Mouse (Mus musculus) layer of hippocampus, postnatal 10 days (tissue): ENCODE data around the gene Palld. TPM values are rescaled to one million over a fixed set of nuclear protein-coding genes. Genes with fewer than 3 reads are reported as not detected.

Experiments used
- DNase-seq, 2 experiments: peaks; one replicate each; pipeline ENCODE4 v3.0.0; 2021; ENCODE audit warnings: low spot score in 2 of 2
- total RNA-seq, 2 experiments: library from RNA; stranded (reverse); gene quantifications; 2 replicates each; pipeline ENCODE4 v1.2.3; 2021

The Palld gene
- total RNA-seq, 2 experiments from 2014 or later: 9.5 to 9.9 TPM

DNA sequence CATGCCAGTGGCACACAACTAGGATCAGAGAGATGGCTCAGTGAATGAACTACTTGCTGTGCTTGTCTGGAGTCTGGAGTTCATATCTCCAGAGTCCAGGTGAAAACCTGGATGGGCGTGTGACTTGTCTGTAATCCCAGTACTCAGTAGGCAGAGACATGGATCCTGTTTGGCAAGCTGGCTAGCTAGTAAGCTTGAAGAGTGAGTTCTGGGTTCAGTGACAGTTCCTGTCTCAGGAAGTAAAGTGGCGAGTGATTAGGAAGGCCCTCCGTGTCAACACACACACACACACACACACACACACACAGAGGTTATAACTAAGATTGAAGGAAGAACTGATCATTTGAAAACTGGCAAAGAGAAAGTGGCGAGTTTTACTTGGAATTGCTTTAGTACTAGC lies 264.8 kb downstream of the Palld start:
- DNase-seq: no peak

DNA sequence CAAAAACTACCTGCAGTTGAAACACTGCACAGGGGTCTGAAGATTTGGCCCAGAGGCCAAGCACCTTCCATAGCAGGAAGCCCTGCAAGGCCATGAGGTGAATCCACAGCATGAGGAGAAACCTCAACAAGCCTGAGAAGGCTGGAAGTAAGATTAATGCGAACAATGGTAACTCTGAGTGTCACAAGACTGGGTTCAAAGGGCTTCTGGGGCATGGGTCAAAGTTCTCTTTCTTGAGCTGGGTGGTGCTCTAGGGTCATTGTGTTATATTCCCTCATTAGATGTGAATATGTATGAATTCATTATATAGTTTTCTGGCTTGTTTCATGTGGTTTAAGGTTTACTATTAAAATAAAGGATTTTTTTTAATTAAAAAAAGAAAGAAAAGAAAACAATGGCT lies 267.7 kb downstream of the Palld start:
- no peak for DNase-seq

- DNase-seq: no peak
These were observed 270.2 kb downstream of the Palld start for GRCm38 (mm10) chr8:61632331-61632730.

GRCm38 (mm10) chr8:61629631-61629968 lies 272.9 kb downstream of the Palld start:
- no peak for DNase-seq

- no peak for DNase-seq
These were observed 273.4 kb downstream of the Palld start for GRCm38 (mm10) chr8:61628938-61629630.

DNA sequence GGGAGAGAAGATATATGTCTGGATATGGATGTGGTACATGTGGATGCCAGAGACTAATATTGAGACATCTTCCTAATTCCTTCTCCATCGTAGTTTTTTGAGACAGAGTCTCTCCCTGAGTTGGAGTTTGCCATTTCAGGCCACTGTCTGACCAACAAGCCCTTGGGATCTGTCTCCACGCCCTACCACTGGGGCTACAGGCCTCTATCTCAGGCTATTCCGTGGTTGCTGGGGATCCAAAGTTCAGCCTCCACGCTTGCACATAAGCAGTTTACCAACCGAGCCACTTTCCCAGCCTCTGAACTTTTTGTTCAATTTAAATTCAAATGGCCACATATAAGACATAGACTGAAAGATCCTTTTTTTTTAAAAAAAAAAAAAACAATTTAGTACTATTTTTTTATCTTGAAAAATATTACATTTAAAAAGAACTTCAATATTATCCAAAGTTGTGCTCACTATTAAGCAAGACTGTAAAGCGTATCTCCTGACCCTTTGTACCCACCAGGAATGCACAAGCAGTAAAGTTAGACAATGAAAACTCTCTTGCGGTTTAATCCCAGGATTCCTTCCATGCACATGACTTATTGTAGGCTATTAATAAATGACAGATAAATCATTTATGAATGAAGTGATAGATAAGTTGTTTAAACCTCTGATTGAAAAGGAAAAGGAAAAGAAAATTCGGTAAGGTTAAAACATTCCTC lies 276.1 kb downstream of the Palld start:
- no peak for DNase-seq

DNA sequence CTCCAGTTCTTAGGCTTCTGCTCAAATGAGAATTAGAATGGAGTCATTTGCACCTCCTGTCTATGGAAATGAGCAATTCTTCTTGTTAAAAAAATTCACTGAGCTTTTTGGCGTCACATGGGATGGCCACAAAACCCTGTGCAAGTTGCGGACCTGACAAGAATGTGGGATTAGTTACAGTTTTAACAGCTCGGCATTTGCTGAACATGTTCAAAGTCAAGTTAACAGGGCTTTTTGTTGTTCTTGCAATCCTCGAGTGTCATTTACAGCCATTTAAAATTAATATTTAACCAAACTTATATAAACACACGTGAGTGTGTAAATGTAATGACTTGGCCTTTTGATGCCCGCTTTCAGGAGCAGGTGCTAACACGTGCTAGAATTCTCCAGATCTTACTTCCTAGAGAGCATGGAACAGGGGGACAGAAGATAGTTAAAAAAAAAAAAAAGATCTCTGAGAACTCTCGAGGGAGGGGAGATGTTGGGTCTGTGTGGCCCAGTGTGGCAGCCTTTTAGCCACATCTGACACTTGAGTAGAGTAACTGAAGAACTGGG lies 276.8 kb downstream of the Palld start:
- no peak for DNase-seq

DNA sequence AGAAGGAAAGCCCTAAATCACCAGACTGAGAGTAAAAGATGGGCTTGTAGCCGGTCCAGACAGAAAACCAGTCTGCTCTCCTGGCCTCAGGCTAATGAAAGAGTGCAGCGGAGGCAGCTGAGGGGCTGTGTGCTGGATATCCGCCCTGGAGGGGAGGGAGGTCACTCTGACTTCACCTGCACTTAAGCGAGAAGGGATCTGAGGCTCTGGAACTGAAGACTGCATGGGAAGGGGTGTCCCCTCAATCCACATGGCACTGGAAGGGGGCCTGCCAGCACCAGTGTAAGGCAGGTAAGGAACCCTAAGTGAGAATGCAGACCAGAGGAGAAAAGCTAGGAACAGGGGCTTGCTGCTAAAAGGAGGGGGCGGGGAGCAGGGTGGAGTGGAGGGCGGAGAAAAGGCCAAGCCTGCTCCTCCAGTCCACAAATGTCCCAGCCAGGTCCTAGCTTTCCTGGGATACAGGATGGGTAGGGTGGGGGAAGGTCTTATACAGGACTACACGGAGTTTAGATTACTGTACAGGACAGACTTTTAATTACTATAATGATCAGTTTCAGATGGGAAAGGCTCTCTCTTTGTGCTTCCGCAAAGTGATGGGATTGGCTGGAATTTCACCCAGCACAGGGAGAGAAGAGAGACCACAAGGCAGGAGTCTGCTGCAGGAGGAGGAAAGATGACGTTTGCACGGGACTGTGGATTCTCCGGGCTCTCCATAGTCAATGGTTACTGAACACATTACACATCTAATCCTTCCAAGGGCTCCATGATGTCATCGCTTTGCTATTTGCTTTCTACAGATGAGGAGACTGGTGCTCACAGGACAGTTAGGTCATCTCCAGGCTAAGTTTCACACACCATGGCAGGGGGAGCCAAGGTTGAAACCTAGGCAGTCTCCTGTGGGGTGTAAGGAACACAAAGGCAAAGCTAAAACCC lies 278.7 kb downstream of the Palld start:
- no peak for DNase-seq

- DNase-seq: no peak
These were observed 281.2 kb downstream of the Palld start for GRCm38 (mm10) chr8:61621300-61621699.

- no peak for DNase-seq
These were observed 284.8 kb downstream of the Palld start for GRCm38 (mm10) chr8:61617651-61618050.

DNA sequence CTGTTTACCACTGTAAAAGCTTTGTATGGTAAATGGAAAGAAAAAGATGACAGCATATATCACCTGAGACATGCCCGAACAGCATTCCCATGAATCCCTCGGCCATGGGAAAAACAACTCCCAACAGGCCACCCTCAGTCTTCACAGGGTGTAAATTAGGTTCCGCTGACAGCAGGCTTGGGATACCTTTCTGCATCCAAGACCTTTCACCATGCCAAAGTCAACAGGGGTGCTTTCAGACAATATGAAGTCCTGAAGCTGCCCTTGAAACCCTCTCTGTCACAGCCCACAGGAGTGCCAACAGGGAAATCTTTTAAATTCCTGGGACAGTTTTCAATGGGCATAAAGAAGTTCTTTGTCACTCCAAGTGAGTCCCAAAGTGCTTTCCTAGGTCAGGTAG lies 285.4 kb downstream of the Palld start:
- DNase-seq: no peak

DNA sequence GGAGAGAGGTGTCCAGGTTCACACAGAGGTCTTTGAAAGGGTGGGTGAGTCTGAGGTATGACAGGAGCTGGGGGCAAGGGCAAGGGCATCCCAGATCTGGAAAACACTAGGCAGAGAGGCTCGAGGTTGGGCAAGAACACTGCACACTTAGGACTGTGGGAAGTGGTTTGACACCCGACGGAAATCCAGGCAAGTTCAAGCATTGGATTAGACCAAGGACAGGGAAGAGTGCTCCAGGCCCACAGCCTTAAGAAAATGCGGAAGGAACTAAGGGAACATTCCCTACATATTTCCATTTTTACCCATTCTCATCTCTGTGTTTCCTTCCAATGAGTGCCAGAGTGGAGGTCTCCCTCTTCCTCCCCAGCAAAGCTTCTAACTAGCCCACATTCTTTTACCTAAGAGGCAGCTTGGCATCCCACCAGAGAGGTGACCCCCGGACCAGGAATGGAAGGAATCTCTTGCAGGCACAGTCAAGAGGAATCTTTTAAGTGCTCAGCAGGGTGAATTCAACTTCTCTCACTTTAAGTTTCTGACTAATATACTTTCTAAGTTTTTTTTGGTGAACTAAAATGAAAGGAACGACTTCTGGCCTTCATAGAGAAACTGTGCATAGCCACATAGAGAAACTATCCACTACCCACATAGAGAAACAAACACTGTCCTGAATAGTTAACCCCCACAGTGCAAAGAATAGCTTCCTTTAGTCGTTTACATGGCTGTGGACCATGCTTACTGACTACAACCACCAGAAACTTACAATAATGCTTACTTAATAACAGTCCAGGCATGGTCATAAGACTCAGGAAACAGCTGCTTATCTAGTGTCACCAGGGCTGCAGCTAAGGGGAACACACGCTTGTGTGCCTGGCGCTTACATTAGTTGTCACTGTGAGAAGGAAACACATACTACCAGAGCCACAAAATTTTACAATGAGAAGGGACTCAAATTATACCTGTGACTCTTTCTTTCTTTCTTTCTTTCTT lies 286.5 kb downstream of the Palld start:
- DNase-seq: no peak

DNA sequence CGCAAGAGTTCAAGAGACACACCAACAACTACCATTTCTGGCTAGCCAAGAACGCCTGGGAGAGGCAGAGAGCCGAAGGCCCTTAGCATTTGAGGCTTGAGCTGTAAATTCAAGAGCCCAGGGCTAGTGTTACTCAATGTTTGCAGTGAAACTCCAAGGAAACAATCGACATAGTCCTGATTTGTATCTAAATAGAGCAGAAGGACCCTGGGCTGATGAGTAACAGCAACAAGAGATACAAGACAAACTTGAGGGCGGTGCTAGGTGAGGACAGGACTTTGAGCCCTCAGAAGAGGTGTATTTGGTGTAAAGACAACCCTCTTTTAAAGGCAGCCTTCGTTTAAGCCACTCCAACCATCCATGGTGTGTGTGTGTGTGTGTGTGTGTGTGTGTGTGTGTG lies 290.7 kb downstream of the Palld start:
- no peak for DNase-seq

DNA sequence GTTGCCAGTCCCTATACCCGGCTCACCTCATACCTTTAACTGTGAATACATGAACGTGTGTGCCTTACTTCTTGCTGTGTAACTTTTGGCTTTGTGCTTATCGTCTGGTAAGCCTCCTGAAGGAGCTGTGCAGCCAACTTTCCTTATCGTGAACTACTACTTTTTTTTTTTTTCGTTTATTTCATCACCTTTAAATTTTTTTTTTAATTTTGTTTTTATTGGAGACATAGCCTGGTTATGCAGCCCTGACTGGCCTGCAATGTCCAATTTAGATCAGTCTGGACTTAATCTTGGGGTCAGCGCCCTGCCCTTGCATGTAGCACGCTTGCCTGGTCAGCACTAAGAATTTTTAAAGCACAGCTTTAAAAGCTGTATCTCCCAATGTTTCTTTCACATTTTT lies 291.4 kb downstream of the Palld start:
- no peak for DNase-seq

GRCm38 (mm10) chr8:61610546-61610945 lies 291.9 kb downstream of the Palld start:
- no peak for DNase-seq

- no peak for DNase-seq
These were observed 295.1 kb downstream of the Palld start for GRCm38 (mm10) chr8:61607463-61607813.

DNA sequence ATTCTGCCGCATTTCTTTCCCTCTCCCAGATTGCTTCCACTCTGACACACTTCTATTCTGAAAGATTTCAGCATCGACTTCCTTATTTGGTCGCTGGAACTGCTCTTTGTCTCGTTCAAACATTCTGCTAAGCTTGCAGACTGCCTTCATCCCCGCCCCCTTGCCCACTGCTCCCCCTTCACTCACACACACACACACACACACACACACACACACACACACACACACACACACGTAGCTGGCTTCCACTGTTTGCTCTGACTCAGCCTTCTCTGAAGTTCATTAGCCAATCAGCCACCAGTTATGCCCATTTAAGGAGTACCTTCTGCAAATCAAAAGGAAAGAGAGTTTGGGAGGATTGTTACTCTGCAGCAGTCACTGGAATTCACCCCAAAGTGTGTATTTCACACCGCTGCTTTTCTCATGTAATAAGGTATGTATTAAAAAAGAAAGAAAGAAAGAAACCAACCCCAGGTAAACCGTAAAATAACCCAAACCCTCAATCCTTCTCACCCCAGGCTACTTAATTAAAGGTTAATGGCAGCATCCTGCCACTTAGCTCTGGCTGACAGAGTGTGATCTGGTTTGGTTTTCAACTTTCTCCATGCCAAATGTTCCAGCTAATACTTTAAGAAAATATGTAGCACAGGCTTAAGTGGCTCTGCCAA lies 295.6 kb downstream of the Palld start:
- peak; percentile 49 to 54 for DNase-seq

DNA sequence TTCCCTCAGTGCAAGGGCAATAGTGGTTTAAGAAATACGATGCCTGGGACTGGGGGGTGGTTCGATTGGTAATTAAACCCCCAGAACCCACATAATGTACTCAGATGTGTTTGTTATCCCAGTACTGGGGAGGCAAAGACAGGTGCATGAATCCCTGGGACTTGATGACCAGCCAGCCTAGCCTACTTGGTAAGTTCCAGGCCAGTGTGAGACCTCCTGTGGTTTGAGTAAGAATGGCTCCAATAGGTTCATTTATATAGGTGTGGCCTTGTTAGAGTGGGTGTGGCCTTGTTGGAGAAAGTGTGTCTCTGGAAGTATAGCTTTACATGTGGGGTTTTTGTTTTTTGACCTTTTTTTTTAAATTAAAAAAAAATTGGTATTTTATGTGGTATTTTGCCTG lies 297.6 kb downstream of the Palld start:
- DNase-seq: no peak

GRCm38 (mm10) chr8:61596889-61597288 lies 305.6 kb downstream of the Palld start:
- DNase-seq: no peak

- no peak for DNase-seq
These were observed 311.0 kb downstream of the Palld start for GRCm38 (mm10) chr8:61591446-61591845.
